Mouse (Mus musculus) lung, postnatal 36 days (tissue): ENCODE measurements at regions not wholly inside any gene's neighbourhood (a gene's known extent, or its start where the extent isn't known, plus 50 kb on each side); places are given as distances from the start of the nearest gene placed in this dataset.

Source experiments
- DNase-seq: peaks from one replicate; pipeline ENCODE4 v3.0.0; 2022; ENCODE audit warnings: mixed read lengths

DNA sequence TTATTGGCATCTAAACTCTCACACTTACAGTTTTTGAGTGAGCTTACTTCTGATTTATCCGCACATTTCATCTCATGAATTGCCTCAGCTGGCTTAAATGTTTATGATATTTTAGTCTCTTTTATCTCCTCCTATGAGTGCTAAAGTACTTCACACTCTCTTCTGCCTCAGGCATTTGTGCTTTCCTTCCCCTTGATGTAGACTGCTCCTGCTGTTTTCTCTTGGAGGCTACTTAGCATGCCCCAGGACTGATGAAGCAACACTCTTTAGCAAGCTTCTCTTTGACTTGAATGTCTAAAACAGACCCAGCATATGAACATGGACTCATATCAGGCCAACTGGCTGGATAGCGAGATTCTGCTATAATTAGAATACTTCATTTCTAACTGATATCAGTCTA is 882.8 kb downstream of the Tecrl start:
- DNase-seq, result no peak

DNA sequence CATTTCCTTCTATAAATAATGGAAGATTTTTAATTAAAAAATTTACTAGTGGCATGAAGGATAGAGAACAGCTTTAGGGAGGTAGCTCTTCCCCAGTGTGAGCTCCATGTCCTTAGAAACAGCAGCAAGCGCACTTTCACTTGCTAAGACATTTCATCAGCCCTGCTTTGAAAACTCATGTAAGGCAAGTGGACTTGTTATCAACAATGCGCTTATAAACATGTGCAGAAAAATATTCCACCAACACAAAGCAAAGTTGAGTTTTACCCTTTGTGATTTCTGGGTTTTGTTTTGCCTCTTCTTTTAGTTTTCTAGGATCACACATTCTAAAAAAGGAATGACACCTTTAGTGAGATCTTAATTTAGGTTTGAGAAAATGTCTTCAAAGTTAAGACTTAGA is 890.7 kb downstream of the Tecrl start:
- DNase-seq, result no peak

DNA sequence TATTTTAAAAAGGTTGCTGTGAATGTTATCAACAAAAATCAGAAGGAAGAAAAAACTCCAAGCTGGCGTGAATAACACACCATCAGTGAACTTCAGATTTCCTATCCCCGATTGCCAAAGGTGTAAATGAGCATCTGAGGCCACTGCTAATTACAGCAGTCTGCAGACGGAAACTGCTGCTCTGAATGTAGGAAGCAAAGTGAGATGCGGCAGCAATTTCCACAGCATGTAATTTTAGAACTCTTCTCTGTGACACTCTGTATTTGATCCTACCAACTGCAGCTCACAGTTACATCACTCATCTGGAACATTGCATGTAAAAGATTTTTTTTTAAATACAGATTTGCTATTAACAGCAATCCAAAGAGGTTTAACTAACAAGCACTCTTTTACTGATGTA is 913.7 kb downstream of the Tecrl start:
- DNase-seq, result no peak

- DNase-seq, result no peak
These were observed 914.9 kb downstream of the Tecrl start for GRCm38 (mm10) chr5:82440126-82440525.

DNA sequence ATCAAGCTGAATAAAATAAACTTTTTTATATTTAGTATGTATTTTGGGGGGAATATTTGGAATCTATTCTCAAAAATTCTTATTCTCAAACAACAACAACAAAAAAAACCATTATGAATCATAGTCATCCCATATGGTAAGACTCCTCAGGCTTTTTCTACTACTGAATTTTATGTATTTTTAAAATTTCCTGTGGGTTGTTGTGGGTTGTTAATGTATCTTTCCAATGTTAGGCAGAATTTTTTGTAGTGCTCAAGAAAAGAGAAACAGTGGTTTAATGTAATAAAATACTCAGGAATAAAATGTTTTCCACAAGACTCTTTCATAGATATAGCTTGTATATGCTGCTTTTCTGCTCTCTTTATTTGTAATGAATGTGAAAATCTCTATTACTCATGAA is 934.6 kb downstream of the Tecrl start:
- DNase-seq, result no peak

GRCm38 (mm10) chr5:82396632-82397234 is 958.3 kb downstream of the Tecrl start:
- DNase-seq, result no peak

DNA sequence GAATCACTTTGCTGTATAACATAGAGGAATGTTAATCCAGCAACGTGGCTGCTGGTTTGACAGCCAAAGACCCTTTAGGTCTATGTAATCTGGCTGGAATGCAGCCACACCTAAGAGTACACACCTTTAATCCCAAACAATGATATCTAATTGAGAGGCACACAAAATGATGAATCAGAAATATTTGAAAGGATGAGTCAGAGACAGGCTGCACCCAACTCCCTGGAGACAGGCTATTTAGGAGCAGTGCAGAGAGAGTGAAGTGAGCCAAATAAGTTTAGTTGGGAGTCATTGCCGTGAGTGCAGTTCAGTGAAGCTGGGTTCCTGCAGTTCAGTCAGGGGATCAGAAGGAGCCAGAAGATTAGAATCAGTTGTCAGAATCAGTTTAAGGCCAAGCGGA is 993.4 kb downstream of the Tecrl start:
- DNase-seq, result no peak

DNA sequence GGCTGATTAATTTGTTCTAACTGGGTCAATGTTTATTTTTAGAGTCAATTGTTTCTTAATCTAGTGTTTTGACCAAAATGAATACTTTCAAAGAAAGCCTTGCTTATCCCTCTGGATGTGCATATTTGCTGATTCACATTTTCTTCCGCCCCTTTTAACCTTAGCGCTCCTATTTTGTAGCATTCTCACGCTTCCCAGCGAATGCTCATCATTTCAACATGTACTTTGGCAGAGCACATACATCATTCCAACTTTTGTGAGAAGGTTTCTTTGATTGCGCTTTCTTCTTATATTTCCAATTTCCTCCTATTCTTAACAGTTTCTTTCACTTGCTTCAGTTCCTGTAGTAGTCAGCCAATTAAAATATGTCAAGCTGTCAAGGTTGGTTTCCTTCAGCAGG is 998.7 kb downstream of the Tecrl start:
- no peak for DNase-seq

DNA sequence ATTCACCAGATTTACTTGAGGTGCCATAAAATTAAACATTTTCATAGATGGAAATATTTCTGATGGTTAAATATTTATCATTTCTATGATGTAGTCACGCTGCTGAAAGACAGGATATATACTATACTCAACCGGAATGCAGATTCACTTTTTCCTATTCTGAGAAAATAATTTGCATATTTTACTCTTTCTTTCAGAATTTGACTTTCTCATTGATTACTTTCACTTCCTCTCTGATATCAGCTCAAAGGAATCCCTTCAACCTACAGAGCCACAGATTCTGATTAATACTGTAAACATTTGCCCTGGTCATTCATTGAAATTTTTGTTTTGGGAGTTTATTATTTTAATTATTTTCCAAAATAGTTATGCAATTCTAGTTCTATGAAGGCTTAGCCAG is 1003.9 kb downstream of the Tecrl start:
- DNase-seq, result no peak

DNA sequence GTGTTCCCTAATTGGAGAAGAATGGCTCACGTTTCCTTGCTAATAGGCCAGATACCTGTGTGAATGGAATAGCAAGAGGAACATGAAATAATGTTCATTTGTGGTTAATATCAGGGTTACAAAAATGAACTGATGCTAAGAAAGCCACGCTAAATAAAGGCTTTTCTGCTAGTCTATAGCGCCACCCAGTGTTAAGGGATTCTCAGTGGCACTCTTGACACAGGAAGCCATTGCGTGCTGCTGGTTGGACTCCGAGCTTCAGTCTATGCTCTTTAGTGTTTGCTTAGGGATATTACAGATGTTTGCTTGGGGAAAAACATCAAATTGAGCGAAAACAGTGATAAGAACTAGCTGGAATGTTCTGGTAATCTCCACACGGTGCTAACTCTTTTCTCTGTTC is 1008.3 kb downstream of the Tecrl start:
- DNase-seq, result peak; percentile 44

GRCm38 (mm10) chr5:82324354-82324753 is 1030.6 kb downstream of the Tecrl start:
- DNase-seq, result no peak

DNA sequence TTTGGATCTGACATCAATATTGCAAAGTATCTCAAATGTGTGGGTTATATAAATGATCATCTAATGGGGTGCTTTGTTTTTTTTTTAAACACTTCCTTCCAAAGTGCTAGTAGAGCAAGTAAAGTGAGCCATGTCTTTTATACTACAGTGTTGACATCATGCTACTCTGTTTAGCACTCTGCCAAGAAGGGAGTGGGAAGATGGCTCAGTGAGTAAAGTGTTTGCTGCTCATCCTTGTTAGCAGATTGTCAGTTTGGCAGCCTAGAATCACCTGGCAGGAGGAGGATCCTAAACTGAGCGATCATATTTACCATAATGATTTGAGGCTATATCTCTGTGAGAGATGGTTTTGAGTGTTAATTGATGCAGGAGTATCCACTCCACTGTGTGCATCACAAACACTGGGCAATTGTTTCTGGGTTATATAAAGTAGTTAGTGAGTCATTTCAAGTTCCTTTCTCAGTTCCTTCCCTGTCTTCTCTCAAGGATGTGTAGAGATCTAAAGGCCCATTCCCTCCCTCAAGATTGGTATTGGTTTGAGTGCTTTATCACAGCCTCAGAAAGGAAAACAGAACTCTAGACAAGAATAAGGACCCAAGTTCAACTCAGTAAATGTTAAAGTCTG is 1035.2 kb downstream of the Tecrl start:
- no peak for DNase-seq

DNA sequence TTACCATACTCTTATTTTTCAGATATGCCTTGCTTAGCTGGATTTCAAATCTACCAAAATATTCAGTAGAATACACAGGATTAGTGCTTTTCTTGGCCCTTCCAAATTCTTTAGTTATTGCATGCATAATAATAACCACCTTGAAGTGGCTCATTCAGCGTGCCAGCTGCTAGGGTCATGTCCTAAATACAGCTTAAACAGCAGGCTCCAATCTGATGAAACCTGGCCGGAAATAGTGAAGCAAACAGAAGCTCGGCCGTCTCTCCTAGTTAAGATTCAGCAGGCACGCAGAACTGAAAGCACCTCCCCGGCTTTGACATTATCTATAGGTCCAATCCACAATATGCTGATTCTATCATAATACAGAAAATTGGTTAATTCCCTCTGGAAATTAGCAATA is 1042.9 kb downstream of the Tecrl start:
- DNase-seq, result no peak

GRCm38 (mm10) chr5:82288069-82288845 is 1066.7 kb downstream of the Tecrl start:
- DNase-seq, result no peak

GRCm38 (mm10) chr5:82253356-82254104 is 1101.5 kb downstream of the Tecrl start:
- DNase-seq, result no peak

- no peak for DNase-seq
These were observed 1128.7 kb downstream of the Tecrl start for GRCm38 (mm10) chr5:82226329-82226728.

DNA sequence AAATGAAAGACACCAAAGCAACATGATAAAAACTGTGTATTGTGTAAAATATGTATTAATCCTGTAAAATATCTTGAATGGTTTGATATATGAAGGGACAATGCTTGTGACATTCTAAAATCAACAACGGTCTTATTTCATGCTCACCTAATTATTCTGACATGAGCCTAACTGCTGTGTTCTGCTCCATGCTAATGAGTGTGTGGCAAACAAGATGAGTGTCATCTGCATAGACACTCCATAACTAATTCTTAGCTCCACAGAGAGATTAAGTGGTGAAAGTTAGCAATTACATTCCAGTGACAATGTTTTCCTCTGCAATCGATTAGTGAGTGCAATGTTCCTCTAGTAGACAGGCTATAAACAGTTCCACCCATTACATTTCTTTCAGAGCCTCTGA is 1131.4 kb downstream of the Tecrl start:
- no peak for DNase-seq

GRCm38 (mm10) chr5:82203606-82204005 is 1151.4 kb downstream of the Tecrl start:
- no peak for DNase-seq
